Mouse (Mus musculus): ENCODE data around the gene Mrpl23. TPM values are rescaled to one million over a fixed set of nuclear protein-coding genes. Genes with fewer than 3 reads are reported as not detected.

Mrpl23 gene
- polyA plus RNA-seq, 1 experiment from 2014 or later: 17.2 TPM

- no peaks in the 10 kb centered on the region for H3K9me3 ChIP-seq (replicated peaks; ENCODE audit: control insufficient read depth, low read length)
- no peaks in the 10 kb centered on the region for H3K4me1 ChIP-seq (ENCODE audit: control insufficient read depth, insufficient read depth, low read length)
- no peak for ATAC-seq (replicated peaks; ENCODE audit: insufficient number of reproducible peaks, low FRiP score, low TSS enrichment, low read depth)
Observed at GRCm38 (mm10) chr7:142496800-142497199, 35.7 kb upstream of the Mrpl23 start.

GRCm38 (mm10) chr7:142497775-142498174 is 34.7 kb upstream of the Mrpl23 start:
- Histone ChIP-seq H3K36me3 (replicated peaks; ENCODE audit: control insufficient read depth, insufficient read depth, low read depth, low read length) (no peaks in the 10 kb centered on the region), H3K4me2 (ENCODE audit: low read depth, low read length) (no peak overlapping the region), H3K27ac (replicated peaks; ENCODE audit: low read depth, low read length) (no peak overlapping the region), H3K4me3 (ENCODE audit: low read depth, low read length) (no peak overlapping the region), H3K9me3 (replicated peaks; ENCODE audit: control insufficient read depth, low read length) (no peaks in the 10 kb centered on the region), H3K9ac (replicated peaks; ENCODE audit: low read length) (no peak overlapping the region), H3K27me3 (ENCODE audit: control insufficient read depth, insufficient read depth, low read length) (no peaks in the 10 kb centered on the region), H3K4me1 (ENCODE audit: control insufficient read depth, insufficient read depth, low read length) (no peaks in the 10 kb centered on the region)
- ATAC-seq (replicated peaks; ENCODE audit: insufficient number of reproducible peaks, low FRiP score, low TSS enrichment, low read depth) (no peak), DNase-seq (ENCODE audit: low spot score) (no peak)
- WGBS: 90% methylated on average over 2 of the region's 2 CpGs

More at GRCm38 (mm10) chr7:142496800-142497199, 35.7 kb upstream of the Mrpl23 start:
- no peaks in the 10 kb centered on the region for H3K36me3 ChIP-seq (replicated peaks; ENCODE audit: control insufficient read depth, insufficient read depth, low read depth, low read length)
- no peak overlapping the region for H3K4me3 ChIP-seq (ENCODE audit: low read depth, low read length)
- WGBS: 78% methylated on average over 5 of the region's 5 CpGs
- H3K27me3 ChIP-seq (ENCODE audit: control insufficient read depth, insufficient read depth, low read length): no peaks in the 10 kb centered on the region
- no peak for DNase-seq (ENCODE audit: low spot score)
- H3K27ac ChIP-seq (replicated peaks; ENCODE audit: low read depth, low read length): no peak overlapping the region
- no peak overlapping the region for H3K4me2 ChIP-seq (ENCODE audit: low read depth, low read length)
- H3K9ac ChIP-seq (replicated peaks; ENCODE audit: low read length): no peak overlapping the region

DNA sequence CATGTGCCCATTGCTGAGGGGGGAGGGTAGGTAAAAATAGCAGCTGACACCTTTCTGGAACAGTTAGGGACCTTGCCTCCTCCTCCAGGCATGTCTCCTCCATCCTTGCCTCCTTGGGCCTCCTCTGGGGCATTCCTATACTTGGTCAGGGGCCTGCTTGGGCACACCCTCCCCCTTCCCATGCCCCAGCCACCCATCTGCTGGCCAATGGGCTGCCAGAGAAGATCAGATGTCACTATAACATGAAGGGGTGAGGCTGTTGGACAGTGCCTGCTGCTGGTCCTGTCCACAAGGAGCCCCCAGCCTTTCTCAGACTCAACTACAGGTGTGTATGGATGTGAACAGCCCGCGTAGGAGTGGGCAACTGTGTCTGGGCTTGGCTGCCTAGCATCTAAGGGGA is 33.9 kb upstream of the Mrpl23 start, which contains the start of gene Tnnt3:
Gene Tnnt3, plus strand, starts transcription at position 262 of the 400 bp plus-strand sequence.
- Histone ChIP-seq H3K9ac (replicated peaks; ENCODE audit: low read length) (no peak within 1 kb of the TSS), H3K27ac (replicated peaks; ENCODE audit: low read depth, low read length) (no peak within 1 kb of the TSS), H3K4me3 (ENCODE audit: low read depth, low read length) (no peak within 1 kb of the TSS), H3K4me1 (ENCODE audit: control insufficient read depth, insufficient read depth, low read length) (no peaks in the 10 kb centered on the region), H3K4me2 (ENCODE audit: low read depth, low read length) (no peak within 1 kb of the TSS), H3K27me3 (ENCODE audit: control insufficient read depth, insufficient read depth, low read length) (no peaks in the 10 kb centered on the region), H3K36me3 (replicated peaks; ENCODE audit: control insufficient read depth, insufficient read depth, low read depth, low read length) (no peaks in the 10 kb centered on the region), H3K9me3 (replicated peaks; ENCODE audit: control insufficient read depth, low read length) (no peaks in the 10 kb centered on the region)
- DNase-seq (ENCODE audit: low spot score) (no peak), ATAC-seq (replicated peaks; ENCODE audit: insufficient number of reproducible peaks, low FRiP score, low TSS enrichment, low read depth) (no peak)
- WGBS: 82% methylated on average over 2 of the region's 2 CpGs

- DNase-seq (ENCODE audit: low spot score): no peak
- no peak overlapping the region for H3K27ac ChIP-seq (replicated peaks; ENCODE audit: low read depth, low read length)
- no peaks in the 10 kb centered on the region for H3K36me3 ChIP-seq (replicated peaks; ENCODE audit: control insufficient read depth, insufficient read depth, low read depth, low read length)
- no peaks in the 10 kb centered on the region for H3K4me1 ChIP-seq (ENCODE audit: control insufficient read depth, insufficient read depth, low read length)
- no peaks in the 10 kb centered on the region for H3K9me3 ChIP-seq (replicated peaks; ENCODE audit: control insufficient read depth, low read length)
- 60% methylated on average over 5 of the region's 5 CpGs for WGBS
- no peak overlapping the region for H3K4me3 ChIP-seq (ENCODE audit: low read depth, low read length)
- ATAC-seq (replicated peaks; ENCODE audit: insufficient number of reproducible peaks, low FRiP score, low TSS enrichment, low read depth): no peak
- no peak overlapping the region for H3K9ac ChIP-seq (replicated peaks; ENCODE audit: low read length)
- H3K4me2 ChIP-seq (ENCODE audit: low read depth, low read length): no peak overlapping the region
- H3K27me3 ChIP-seq (ENCODE audit: control insufficient read depth, insufficient read depth, low read length): no peaks in the 10 kb centered on the region
Observed at GRCm38 (mm10) chr7:142499010-142499721, 33.3 kb upstream of the Mrpl23 start.

- Histone ChIP-seq H3K27me3 (ENCODE audit: control insufficient read depth, insufficient read depth, low read length) (no peaks in the 10 kb centered on the region), H3K27ac (replicated peaks; ENCODE audit: low read depth, low read length) (no peak overlapping the region), H3K4me1 (ENCODE audit: control insufficient read depth, insufficient read depth, low read length) (no peaks in the 10 kb centered on the region), H3K4me3 (ENCODE audit: low read depth, low read length) (no peak overlapping the region), H3K9me3 (replicated peaks; ENCODE audit: control insufficient read depth, low read length) (no peaks in the 10 kb centered on the region), H3K36me3 (replicated peaks; ENCODE audit: control insufficient read depth, insufficient read depth, low read depth, low read length) (no peaks in the 10 kb centered on the region), H3K4me2 (ENCODE audit: low read depth, low read length) (no peak overlapping the region), H3K9ac (replicated peaks; ENCODE audit: low read length) (no peak overlapping the region)
- 74% methylated on average over 1 of the region's 1 CpGs for WGBS
- DNase-seq (ENCODE audit: low spot score) (no peak), ATAC-seq (replicated peaks; ENCODE audit: insufficient number of reproducible peaks, low FRiP score, low TSS enrichment, low read depth) (no peak)
Observed at GRCm38 (mm10) chr7:142500032-142500431, 32.5 kb upstream of the Mrpl23 start.

DNA sequence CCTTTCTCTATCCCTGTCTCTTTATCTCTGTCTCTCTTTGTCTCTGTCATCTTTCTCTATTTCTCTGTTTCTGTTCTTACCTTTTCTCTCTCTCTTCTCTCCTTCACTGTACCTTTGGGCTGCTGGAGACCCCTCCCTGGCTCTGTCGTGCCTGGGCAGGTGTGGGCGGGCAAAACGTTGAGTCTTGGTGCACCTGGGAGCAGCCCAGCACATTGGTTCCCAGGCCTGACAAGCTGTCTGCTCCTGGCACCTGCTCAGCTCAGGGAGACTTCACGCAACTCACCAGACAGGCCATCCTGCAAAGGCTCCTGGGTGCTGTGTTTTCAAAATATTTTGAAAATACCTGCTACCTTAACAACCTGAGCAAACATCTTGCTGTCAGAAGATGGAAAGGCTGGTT is 29.3 kb upstream of the Mrpl23 start:
- Histone ChIP-seq H3K9me3 (replicated peaks; ENCODE audit: control insufficient read depth, low read length) (no peaks in the 10 kb centered on the region), H3K4me3 (ENCODE audit: low read depth, low read length) (no peak overlapping the region), H3K27me3 (ENCODE audit: control insufficient read depth, insufficient read depth, low read length) (no peaks in the 10 kb centered on the region), H3K4me2 (ENCODE audit: low read depth, low read length) (no peak overlapping the region), H3K36me3 (replicated peaks; ENCODE audit: control insufficient read depth, insufficient read depth, low read depth, low read length) (no peaks in the 10 kb centered on the region), H3K27ac (replicated peaks; ENCODE audit: low read depth, low read length) (no peak overlapping the region), H3K9ac (replicated peaks; ENCODE audit: low read length) (no peak overlapping the region), H3K4me1 (ENCODE audit: control insufficient read depth, insufficient read depth, low read length) (peaks cover 9% of the 10 kb centered on the region)
- DNase-seq (ENCODE audit: low spot score) (no peak), ATAC-seq (replicated peaks; ENCODE audit: insufficient number of reproducible peaks, low FRiP score, low TSS enrichment, low read depth) (no peak)
- WGBS: 87% methylated on average over 4 of the region's 4 CpGs

DNA sequence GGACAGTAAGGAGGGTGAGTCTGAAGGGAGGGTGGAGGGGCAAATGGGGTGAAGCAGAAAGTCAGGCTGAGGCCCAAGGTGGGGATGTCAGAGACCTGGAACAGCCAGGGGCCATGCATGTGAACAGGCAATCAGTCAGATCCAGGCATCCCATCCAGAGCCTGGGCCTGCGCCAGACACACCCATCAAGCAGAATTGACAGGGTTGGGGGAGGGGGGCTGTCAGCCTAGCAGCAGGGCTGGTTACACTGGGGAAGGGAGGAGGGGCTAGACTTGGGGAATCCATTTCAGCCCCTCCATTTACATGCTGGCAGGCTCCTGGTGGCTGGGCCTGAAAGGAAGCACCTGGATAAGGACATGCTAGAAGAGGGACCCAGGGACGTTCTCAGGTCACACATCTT is 26.5 kb upstream of the Mrpl23 start:
- H3K9ac ChIP-seq (replicated peaks; ENCODE audit: low read length): peak overlapping the region; percentile 28
- DNase-seq (ENCODE audit: low spot score) (peak; percentile 70), ATAC-seq (replicated peaks; ENCODE audit: insufficient number of reproducible peaks, low FRiP score, low TSS enrichment, low read depth) (peak; percentile 63)
- H3K9me3 ChIP-seq (replicated peaks; ENCODE audit: control insufficient read depth, low read length): no peaks in the 10 kb centered on the region
- H3K4me1 ChIP-seq (ENCODE audit: control insufficient read depth, insufficient read depth, low read length): peaks cover 16% of the 10 kb centered on the region
- no peak overlapping the region for H3K4me2 ChIP-seq (ENCODE audit: low read depth, low read length)
- no peaks in the 10 kb centered on the region for H3K36me3 ChIP-seq (replicated peaks; ENCODE audit: control insufficient read depth, insufficient read depth, low read depth, low read length)
- no peak overlapping the region for H3K4me3 ChIP-seq (ENCODE audit: low read depth, low read length)
- 31% methylated on average over 2 of the region's 2 CpGs for WGBS
- H3K27ac ChIP-seq (replicated peaks; ENCODE audit: low read depth, low read length): 0 out of 2 replicates have a peak overlapping the region, but pooled peaks have one; percentile 52
- H3K27me3 ChIP-seq (ENCODE audit: control insufficient read depth, insufficient read depth, low read length): no peaks in the 10 kb centered on the region

DNA sequence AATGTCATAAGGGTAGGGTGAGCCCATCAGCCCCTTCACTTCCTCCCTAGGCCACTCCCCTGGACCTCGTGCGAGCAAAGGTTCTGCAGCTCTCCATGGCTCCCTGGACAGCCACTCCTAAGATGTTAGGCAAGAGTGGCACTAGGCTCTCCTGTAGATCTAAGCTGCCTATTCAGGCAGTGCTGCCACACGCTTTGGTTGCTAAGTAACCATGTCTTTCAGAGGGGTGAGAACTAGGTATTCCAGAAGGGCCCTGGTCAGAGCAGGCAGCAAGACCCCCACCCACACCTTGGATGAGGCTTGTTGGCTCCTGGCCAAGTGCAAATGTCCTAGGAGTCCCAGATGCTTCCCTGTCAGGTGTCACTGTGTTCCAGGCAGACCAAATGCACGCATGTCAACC is 26.0 kb upstream of the Mrpl23 start:
- DNase-seq (ENCODE audit: low spot score) (no peak), ATAC-seq (replicated peaks; ENCODE audit: insufficient number of reproducible peaks, low FRiP score, low TSS enrichment, low read depth) (peak; percentile 19; the same call in 1 of the 2 replicates)
- 45% methylated on average over 4 of the region's 4 CpGs for WGBS
- Histone ChIP-seq H3K27me3 (ENCODE audit: control insufficient read depth, insufficient read depth, low read length) (no peaks in the 10 kb centered on the region), H3K27ac (replicated peaks; ENCODE audit: low read depth, low read length) (peak overlapping the region; percentile 52; the same call in 1 of the 2 replicates), H3K36me3 (replicated peaks; ENCODE audit: control insufficient read depth, insufficient read depth, low read depth, low read length) (no peaks in the 10 kb centered on the region), H3K4me1 (ENCODE audit: control insufficient read depth, insufficient read depth, low read length) (peaks cover 16% of the 10 kb centered on the region), H3K4me3 (ENCODE audit: low read depth, low read length) (no peak overlapping the region), H3K9ac (replicated peaks; ENCODE audit: low read length) (peak overlapping the region; percentile 9), H3K4me2 (ENCODE audit: low read depth, low read length) (no peak overlapping the region), H3K9me3 (replicated peaks; ENCODE audit: control insufficient read depth, low read length) (no peaks in the 10 kb centered on the region)
